Mouse (Mus musculus): ENCODE results near the gene Myom3. TPM values are rescaled to one million over a fixed set of nuclear protein-coding genes. Genes with fewer than 3 reads are reported as not detected.

Gene Myom3
- polyA plus RNA-seq, 1 experiment from 2014 or later, result 0.25 TPM

DNA sequence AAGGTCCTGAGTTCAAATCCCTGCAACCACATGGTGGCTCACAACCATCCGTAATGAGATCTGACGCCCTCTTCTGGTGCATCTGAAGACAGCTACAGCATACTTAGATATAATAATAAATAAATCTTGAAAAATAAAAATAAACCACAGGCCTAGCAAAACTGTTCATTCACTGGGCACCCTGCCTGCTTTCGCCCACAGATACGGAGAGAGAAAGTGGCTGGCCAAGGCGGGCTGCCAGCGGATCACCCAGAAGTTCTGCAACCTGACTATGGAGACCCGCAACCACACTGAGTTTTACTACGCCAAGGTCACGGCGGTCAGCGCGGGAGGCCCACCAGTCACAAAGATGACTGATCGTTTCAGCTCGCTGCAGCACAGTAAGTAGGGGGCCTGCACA, 25.6 kb upstream of the Myom3 start:
- no peak overlapping the region for H3K4me3 ChIP-seq (ENCODE audit: low read depth, low read length)
- H3K27me3 ChIP-seq (ENCODE audit: control insufficient read depth, insufficient read depth, low read length), result no peaks in the 10 kb centered on the region
- H3K27ac ChIP-seq (ENCODE audit: low read depth, low read length), result no peak overlapping the region
- H3K4me2 ChIP-seq (replicated peaks; ENCODE audit: low read depth, low read length), result no peak overlapping the region
- no peaks in the 10 kb centered on the region for H3K4me1 ChIP-seq (replicated peaks; ENCODE audit: control insufficient read depth, insufficient read depth, low read length)
- DNase-seq (ENCODE audit: low spot score), result no peak
- WGBS, result 97% methylated on average over 14 of the region's 14 CpGs
- no peak for ATAC-seq (ENCODE audit: low FRiP score)
- H3K9ac ChIP-seq (ENCODE audit: low read depth, low read length), result no peak overlapping the region
- no peaks in the 10 kb centered on the region for H3K9me3 ChIP-seq (ENCODE audit: control insufficient read depth, low read length)
- H3K36me3 ChIP-seq (ENCODE audit: control insufficient read depth, insufficient read depth, low read length), result no peaks in the 10 kb centered on the region

DNA sequence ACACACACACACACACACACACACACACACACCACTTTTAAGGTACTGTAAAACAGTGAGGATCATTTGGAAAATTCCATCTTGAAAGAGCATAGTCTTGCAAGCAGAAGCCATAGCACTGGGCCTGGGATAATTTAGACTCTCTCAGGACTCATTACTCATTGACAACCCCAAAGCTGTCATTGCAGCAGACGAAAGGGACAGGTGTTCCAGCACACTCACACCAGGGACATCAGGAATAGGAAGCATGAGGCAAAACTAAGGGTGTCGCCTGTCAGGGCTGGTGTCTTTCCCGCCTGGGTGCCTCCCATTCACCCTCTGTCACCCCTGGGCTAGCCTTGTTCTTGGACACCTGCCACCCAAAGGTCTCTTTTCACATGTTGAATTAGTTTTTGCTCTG, 22.6 kb upstream of the Myom3 start:
- H3K4me3 ChIP-seq (ENCODE audit: low read depth, low read length), result no peak overlapping the region
- no peak overlapping the region for H3K4me2 ChIP-seq (replicated peaks; ENCODE audit: low read depth, low read length)
- no peaks in the 10 kb centered on the region for H3K27me3 ChIP-seq (ENCODE audit: control insufficient read depth, insufficient read depth, low read length)
- H3K9ac ChIP-seq (ENCODE audit: low read depth, low read length), result no peak overlapping the region
- H3K27ac ChIP-seq (ENCODE audit: low read depth, low read length), result no peak overlapping the region
- no peaks in the 10 kb centered on the region for H3K4me1 ChIP-seq (replicated peaks; ENCODE audit: control insufficient read depth, insufficient read depth, low read length)
- WGBS, result 78% methylated on average over 3 of the region's 3 CpGs
- DNase-seq (ENCODE audit: low spot score), result no peak
- no peaks in the 10 kb centered on the region for H3K36me3 ChIP-seq (ENCODE audit: control insufficient read depth, insufficient read depth, low read length)
- no peak for ATAC-seq (ENCODE audit: low FRiP score)
- no peaks in the 10 kb centered on the region for H3K9me3 ChIP-seq (ENCODE audit: control insufficient read depth, low read length)

- H3K4me3 ChIP-seq (ENCODE audit: low read depth, low read length), result no peak overlapping the region
- WGBS, result 71% methylated on average over 5 of the region's 5 CpGs
- H3K9me3 ChIP-seq (ENCODE audit: control insufficient read depth, low read length), result no peaks in the 10 kb centered on the region
- ATAC-seq (ENCODE audit: low FRiP score) (no peak), DNase-seq (ENCODE audit: low spot score) (no peak)
- H3K36me3 ChIP-seq (ENCODE audit: control insufficient read depth, insufficient read depth, low read length), result no peaks in the 10 kb centered on the region
- no peaks in the 10 kb centered on the region for H3K27me3 ChIP-seq (ENCODE audit: control insufficient read depth, insufficient read depth, low read length)
- H3K9ac ChIP-seq (ENCODE audit: low read depth, low read length), result no peak overlapping the region
- H3K4me1 ChIP-seq (replicated peaks; ENCODE audit: control insufficient read depth, insufficient read depth, low read length), result no peaks in the 10 kb centered on the region
- no peak overlapping the region for H3K27ac ChIP-seq (ENCODE audit: low read depth, low read length)
- no peak overlapping the region for H3K4me2 ChIP-seq (replicated peaks; ENCODE audit: low read depth, low read length)
Observed at GRCm38 (mm10) chr4:135738237-135738636, 21.3 kb upstream of the Myom3 start.

DNA sequence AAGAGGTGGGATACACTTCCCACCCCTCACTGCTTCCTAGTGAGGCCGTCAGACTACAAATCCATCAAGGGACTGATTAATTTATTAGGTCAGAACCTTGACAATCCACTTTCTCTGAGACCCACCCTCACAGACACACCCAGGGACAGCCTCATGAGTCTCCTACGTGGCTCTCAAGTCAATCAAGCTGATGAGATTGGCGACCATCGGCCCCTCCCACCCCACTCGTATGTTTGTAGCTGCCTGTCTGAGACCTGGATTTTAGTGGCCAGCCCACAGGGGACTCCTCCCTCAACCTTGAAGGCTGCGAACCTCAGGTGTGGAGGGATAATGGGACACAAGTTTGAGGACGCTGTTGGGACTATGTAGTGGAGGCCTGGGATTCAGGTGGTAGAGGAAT, 20.4 kb upstream of the Myom3 start:
- Histone ChIP-seq H3K9me3 (ENCODE audit: control insufficient read depth, low read length) (no peaks in the 10 kb centered on the region), H3K36me3 (ENCODE audit: control insufficient read depth, insufficient read depth, low read length) (no peaks in the 10 kb centered on the region), H3K27ac (ENCODE audit: low read depth, low read length) (no peak overlapping the region), H3K4me3 (ENCODE audit: low read depth, low read length) (no peak overlapping the region), H3K9ac (ENCODE audit: low read depth, low read length) (no peak overlapping the region), H3K4me1 (replicated peaks; ENCODE audit: control insufficient read depth, insufficient read depth, low read length) (no peaks in the 10 kb centered on the region), H3K4me2 (replicated peaks; ENCODE audit: low read depth, low read length) (no peak overlapping the region), H3K27me3 (ENCODE audit: control insufficient read depth, insufficient read depth, low read length) (no peaks in the 10 kb centered on the region)
- no peak for ATAC-seq (ENCODE audit: low FRiP score)
- DNase-seq (ENCODE audit: low spot score), result no peak
- 70% methylated on average over 7 of the region's 7 CpGs for WGBS

GRCm38 (mm10) chr4:135739672-135740071, 19.8 kb upstream of the Myom3 start:
- 93% methylated on average over 14 of the region's 14 CpGs for WGBS

GRCm38 (mm10) chr4:135743520-135743919, 16.0 kb upstream of the Myom3 start:
- 41% methylated on average over 6 of the region's 6 CpGs for WGBS
- Histone ChIP-seq H3K4me1 (replicated peaks; ENCODE audit: control insufficient read depth, insufficient read depth, low read length) (no peaks in the 10 kb centered on the region), H3K36me3 (ENCODE audit: control insufficient read depth, insufficient read depth, low read length) (no peaks in the 10 kb centered on the region), H3K4me3 (ENCODE audit: low read depth, low read length) (no peak overlapping the region), H3K27me3 (ENCODE audit: control insufficient read depth, insufficient read depth, low read length) (no peaks in the 10 kb centered on the region), H3K4me2 (replicated peaks; ENCODE audit: low read depth, low read length) (no peak overlapping the region), H3K9ac (ENCODE audit: low read depth, low read length) (no peak overlapping the region), H3K9me3 (ENCODE audit: control insufficient read depth, low read length) (no peaks in the 10 kb centered on the region), H3K27ac (ENCODE audit: low read depth, low read length) (no peak overlapping the region)
- ATAC-seq (ENCODE audit: low FRiP score) (no peak), DNase-seq (ENCODE audit: low spot score) (no peak)

More at GRCm38 (mm10) chr4:135739672-135740071, 19.8 kb upstream of the Myom3 start:
- Histone ChIP-seq H3K36me3 (ENCODE audit: control insufficient read depth, insufficient read depth, low read length) (no peaks in the 10 kb centered on the region), H3K27ac (ENCODE audit: low read depth, low read length) (no peak overlapping the region), H3K4me1 (replicated peaks; ENCODE audit: control insufficient read depth, insufficient read depth, low read length) (no peaks in the 10 kb centered on the region), H3K9me3 (ENCODE audit: control insufficient read depth, low read length) (no peaks in the 10 kb centered on the region), H3K4me2 (replicated peaks; ENCODE audit: low read depth, low read length) (no peak overlapping the region), H3K9ac (ENCODE audit: low read depth, low read length) (no peak overlapping the region), H3K4me3 (ENCODE audit: low read depth, low read length) (no peak overlapping the region), H3K27me3 (ENCODE audit: control insufficient read depth, insufficient read depth, low read length) (no peaks in the 10 kb centered on the region)
- ATAC-seq (ENCODE audit: low FRiP score), result no peak
- no peak for DNase-seq (ENCODE audit: low spot score)

DNA sequence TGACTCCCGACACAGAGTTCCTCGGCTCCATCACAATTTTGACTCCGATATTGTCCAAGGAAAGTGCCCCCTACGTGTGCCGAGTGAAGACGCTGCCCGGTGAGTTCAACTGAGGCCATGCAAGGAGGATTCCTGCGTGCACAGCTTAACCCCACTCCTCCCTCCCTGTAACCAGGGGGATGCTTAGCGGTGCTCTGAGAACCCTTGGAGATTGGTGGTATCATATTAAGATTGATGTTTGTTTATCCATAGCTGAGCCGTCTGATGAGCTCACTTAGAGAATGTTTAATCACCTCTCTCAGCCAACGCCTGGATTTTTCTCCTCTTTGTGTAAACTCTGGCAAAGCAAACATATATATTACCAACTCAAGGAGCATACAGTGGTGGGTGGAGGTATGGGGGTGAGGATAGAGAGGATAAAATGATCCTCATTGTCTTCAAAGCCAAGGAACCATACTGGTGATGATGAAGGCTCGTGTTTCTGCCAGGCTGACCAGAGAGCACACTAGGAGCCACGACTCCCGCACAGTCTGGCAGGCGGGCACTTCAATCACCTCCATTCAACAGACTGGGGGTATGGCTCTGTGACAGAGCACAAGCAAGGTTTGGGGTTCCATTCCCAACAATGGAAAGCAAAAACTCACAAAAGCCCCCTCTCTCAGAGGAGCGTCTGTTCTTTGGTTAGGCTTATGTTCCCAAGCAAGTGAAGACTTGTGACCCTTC, 14.6 kb upstream of the Myom3 start:
- no peak for DNase-seq (ENCODE audit: low spot score)
- no peaks in the 10 kb centered on the region for H3K9me3 ChIP-seq (ENCODE audit: control insufficient read depth, low read length)
- H3K4me3 ChIP-seq (ENCODE audit: low read depth, low read length), result no peak overlapping the region
- H3K9ac ChIP-seq (ENCODE audit: low read depth, low read length), result no peak overlapping the region
- H3K4me1 ChIP-seq (replicated peaks; ENCODE audit: control insufficient read depth, insufficient read depth, low read length), result no peaks in the 10 kb centered on the region
- H3K27me3 ChIP-seq (ENCODE audit: control insufficient read depth, insufficient read depth, low read length), result no peaks in the 10 kb centered on the region
- H3K27ac ChIP-seq (ENCODE audit: low read depth, low read length), result no peak overlapping the region
- no peak overlapping the region for H3K4me2 ChIP-seq (replicated peaks; ENCODE audit: low read depth, low read length)
- no peaks in the 10 kb centered on the region for H3K36me3 ChIP-seq (ENCODE audit: control insufficient read depth, insufficient read depth, low read length)
- WGBS, result 67% methylated on average over 16 of the region's 16 CpGs
- ATAC-seq (ENCODE audit: low FRiP score), result no peak

DNA sequence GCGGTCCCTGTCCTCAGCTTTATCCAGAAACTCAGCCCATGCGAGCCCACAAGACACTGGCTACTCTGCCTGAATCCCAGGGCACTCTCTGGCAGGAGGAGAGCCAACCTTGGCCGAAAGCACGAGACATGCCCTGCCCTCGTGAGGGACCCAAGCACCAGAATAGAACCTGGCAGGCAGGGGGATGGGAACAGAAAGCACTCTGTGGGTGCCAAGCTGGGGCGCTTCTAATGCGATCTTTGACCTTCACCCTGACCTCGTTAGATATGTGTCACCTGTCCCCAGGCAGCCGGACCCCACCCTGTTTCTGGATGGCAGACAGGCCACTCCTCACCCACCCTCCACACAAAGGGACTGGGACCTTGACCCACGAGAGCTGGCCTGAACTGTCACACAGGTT, 13.9 kb upstream of the Myom3 start:
- no peaks in the 10 kb centered on the region for H3K4me1 ChIP-seq (replicated peaks; ENCODE audit: control insufficient read depth, insufficient read depth, low read length)
- H3K27ac ChIP-seq (ENCODE audit: low read depth, low read length), result no peak overlapping the region
- H3K27me3 ChIP-seq (ENCODE audit: control insufficient read depth, insufficient read depth, low read length), result no peaks in the 10 kb centered on the region
- no peak overlapping the region for H3K9ac ChIP-seq (ENCODE audit: low read depth, low read length)
- no peak overlapping the region for H3K4me3 ChIP-seq (ENCODE audit: low read depth, low read length)
- ATAC-seq (ENCODE audit: low FRiP score) (no peak), DNase-seq (ENCODE audit: low spot score) (no peak)
- WGBS, result 81% methylated on average over 10 of the region's 10 CpGs
- H3K9me3 ChIP-seq (ENCODE audit: control insufficient read depth, low read length), result no peaks in the 10 kb centered on the region
- no peak overlapping the region for H3K4me2 ChIP-seq (replicated peaks; ENCODE audit: low read depth, low read length)
- no peaks in the 10 kb centered on the region for H3K36me3 ChIP-seq (ENCODE audit: control insufficient read depth, insufficient read depth, low read length)

DNA sequence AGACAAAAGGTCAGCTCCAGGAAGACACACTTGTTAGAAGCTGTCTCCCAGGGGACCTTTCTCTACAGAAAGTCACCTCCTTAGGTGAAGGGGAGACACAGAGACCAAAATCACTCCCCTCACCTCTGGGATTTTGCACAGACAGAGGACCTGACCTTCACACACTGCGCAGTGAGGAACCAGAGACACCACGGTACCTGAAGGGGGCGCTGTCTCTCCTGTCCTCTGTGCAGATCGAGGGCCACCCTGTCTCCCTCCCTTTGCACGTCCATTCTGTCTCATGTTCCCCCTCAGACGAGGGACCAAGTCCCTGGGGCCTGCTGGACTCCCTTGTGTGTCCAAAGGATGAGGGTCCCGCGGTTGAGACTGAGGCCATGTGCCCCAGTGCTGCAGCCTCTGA, 8.6 kb upstream of the Myom3 start:
- ATAC-seq (ENCODE audit: low FRiP score) (no peak), DNase-seq (ENCODE audit: low spot score) (no peak)
- H3K4me1 ChIP-seq (replicated peaks; ENCODE audit: control insufficient read depth, insufficient read depth, low read length), result no peaks in the 10 kb centered on the region
- no peaks in the 10 kb centered on the region for H3K9me3 ChIP-seq (ENCODE audit: control insufficient read depth, low read length)
- no peak overlapping the region for H3K27ac ChIP-seq (ENCODE audit: low read depth, low read length)
- no peak overlapping the region for H3K9ac ChIP-seq (ENCODE audit: low read depth, low read length)
- H3K36me3 ChIP-seq (ENCODE audit: control insufficient read depth, insufficient read depth, low read length), result no peaks in the 10 kb centered on the region
- H3K4me3 ChIP-seq (ENCODE audit: low read depth, low read length), result no peak overlapping the region
- no peak overlapping the region for H3K4me2 ChIP-seq (replicated peaks; ENCODE audit: low read depth, low read length)
- 76% methylated on average over 8 of the region's 8 CpGs for WGBS
- no peaks in the 10 kb centered on the region for H3K27me3 ChIP-seq (ENCODE audit: control insufficient read depth, insufficient read depth, low read length)

Data from hindbrain, embryonic 11.5 days (tissue).